Mouse (Mus musculus): ENCODE data around the gene Pgr.
A peak's percentile ranks its signal among the peaks of the same experiment; 100 is the strongest.

Pgr gene

GRCm38 (mm10) chr9:8899616-8900202, at the start of gene Pgr:
Gene Pgr (plus strand): TSS chr9:8899833.
- DNase-seq, result peak; percentile 21

GRCm38 (mm10) chr9:8857455-8857854, 42.2 kb upstream of the Pgr start:
- DNase-seq, result no peak

GRCm38 (mm10) chr9:8868511-8868910, 31.1 kb upstream of the Pgr start:
- DNase-seq, result no peak

- no peak for DNase-seq
Measured at GRCm38 (mm10) chr9:8895205-8895604, 4.4 kb upstream of the Pgr start.

- peak; percentile 47 for DNase-seq
Measured at GRCm38 (mm10) chr9:8900203-8901012, 775 bp downstream of the Pgr start.

- DNase-seq, result peak; percentile 0
Measured at GRCm38 (mm10) chr9:8901013-8901646, 1.5 kb downstream of the Pgr start.

- peak; percentile 5 for DNase-seq
Measured at GRCm38 (mm10) chr9:8901647-8902131, 2.1 kb downstream of the Pgr start.

- no peak for DNase-seq
Measured at GRCm38 (mm10) chr9:8902277-8902676, 2.6 kb downstream of the Pgr start.

- DNase-seq, result no peak
Measured at GRCm38 (mm10) chr9:8927561-8927960, 27.9 kb downstream of the Pgr start.

- no peak for DNase-seq
Measured at GRCm38 (mm10) chr9:8937753-8938152, 38.1 kb downstream of the Pgr start.

GRCm38 (mm10) chr9:8953306-8953705, 53.7 kb downstream of the Pgr start:
- DNase-seq, result no peak

GRCm38 (mm10) chr9:8964512-8965133, 65.0 kb downstream of the Pgr start:
- peak; percentile 59 for DNase-seq

- DNase-seq, result peak; percentile 20
Measured at GRCm38 (mm10) chr9:8970240-8970639, 70.6 kb downstream of the Pgr start.

GRCm38 (mm10) chr9:8971491-8971890, 71.9 kb downstream of the Pgr start, which contains the start of gene Gm16485:
Gene Gm16485 (plus strand): TSS chr9:8971791.
- DNase-seq, result no peak

- DNase-seq, result no peak
Measured at GRCm38 (mm10) chr9:8977775-8978174, 78.1 kb downstream of the Pgr start.

- no peak for DNase-seq
Measured at GRCm38 (mm10) chr9:8982315-8982714, 82.7 kb downstream of the Pgr start.

- DNase-seq, result no peak
Measured at GRCm38 (mm10) chr9:8996494-8996893, 96.9 kb downstream of the Pgr start.

GRCm38 (mm10) chr9:9001170-9001569, 101.5 kb downstream of the Pgr start:
- DNase-seq, result peak; percentile 16

- no peak for DNase-seq
Measured at GRCm38 (mm10) chr9:9015108-9015507, 115.5 kb downstream of the Pgr start.

Measured in lung, postnatal 36 days (tissue).